Mouse (Mus musculus) hindlimb bud, embryonic 11.5 days (tissue): ENCODE data around the gene Cdiptos.

Source experiments
- DNase-seq: peaks from one replicate; pipeline ENCODE4 v3.0.0-alpha.2; 2012; ENCODE audit warnings: low read depth, low spot score; ENCODE audit errors: extremely low spot score

Gene Cdiptos

DNA sequence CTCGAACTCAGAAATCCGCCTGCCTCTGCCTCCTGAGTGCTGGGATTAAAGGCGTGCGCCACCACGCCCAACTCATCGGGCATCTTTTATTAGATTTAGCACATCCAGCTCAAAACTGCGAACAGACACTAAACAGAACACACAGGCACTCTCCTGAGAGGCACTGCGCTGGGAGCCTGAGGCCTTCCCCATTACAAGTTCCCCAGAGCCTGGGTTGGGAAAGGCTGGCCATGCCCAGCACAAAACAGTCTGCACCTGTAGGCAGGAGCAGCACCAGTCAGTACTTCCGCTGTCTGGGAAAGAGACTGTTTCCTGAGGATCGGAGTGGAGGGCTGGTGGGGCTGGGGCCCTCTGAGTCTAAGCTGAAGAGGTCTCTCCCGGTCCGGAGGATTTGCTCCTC is 39.1 kb upstream of the Cdiptos start:
- no peak for DNase-seq

DNA sequence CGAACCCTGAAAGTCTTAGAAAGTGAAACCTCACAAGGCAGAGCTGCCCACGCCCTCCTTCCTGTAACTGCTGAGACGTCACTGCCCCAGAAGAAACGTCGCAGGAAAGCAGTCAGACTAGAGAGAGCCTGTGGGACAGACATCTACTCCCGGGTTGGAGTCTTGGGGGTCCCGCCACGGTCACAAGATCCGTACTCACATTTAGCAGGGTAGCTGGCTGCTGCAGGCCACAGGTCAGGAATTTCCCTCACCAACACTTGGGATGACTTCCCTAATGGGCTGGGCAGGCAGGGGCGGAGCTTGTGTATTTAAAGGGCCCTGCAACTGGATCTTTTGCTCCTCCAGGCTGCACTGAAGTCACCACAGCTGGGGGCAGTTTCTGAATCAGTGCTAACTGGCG is 38.4 kb upstream of the Cdiptos start, which contains the start of gene Mvp:
TSS of gene Mvp (minus strand) at position 302 of the 400 bp plus-strand sequence.
- no peak for DNase-seq

DNA sequence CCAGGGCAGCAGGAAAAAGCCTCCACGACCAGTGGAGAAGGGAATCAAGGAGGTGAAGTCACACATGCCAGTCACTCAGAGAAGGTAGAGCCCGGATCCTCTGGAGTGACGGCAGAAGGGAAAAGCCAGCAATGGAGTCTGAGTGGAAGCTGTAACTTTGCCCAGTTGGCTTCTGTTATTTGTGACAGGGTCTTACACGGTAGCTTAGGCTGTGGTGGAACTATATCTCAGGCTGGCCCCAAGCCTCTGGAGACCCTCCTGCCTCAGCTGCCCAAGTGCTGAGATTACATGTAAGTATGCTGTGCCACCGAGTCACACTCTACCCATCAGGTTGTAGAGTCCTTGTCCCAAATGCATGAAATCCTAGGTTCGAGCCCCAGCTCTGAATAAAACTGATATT is 37.5 kb upstream of the Cdiptos start:
- DNase-seq: no peak

DNA sequence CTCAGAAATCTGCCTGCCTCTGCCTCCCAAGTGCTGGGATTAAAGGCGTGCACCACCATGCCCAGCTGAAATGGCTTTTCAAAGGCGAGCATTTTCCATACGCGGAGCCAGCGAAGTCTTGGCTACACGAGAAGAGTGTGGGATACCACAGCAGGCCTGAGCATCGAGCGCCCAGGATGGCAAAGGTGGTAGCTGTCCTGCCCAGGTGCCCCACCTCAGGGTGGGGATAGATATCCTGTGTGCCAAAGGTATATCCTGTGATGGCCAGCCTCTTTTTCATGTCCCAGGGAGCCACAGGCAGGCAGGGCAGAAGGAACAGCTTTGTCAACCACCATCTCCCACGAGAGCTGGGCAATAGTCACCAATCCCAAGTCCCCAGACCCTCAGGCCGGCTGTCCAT is 36.9 kb upstream of the Cdiptos start:
- no peak for DNase-seq

DNA sequence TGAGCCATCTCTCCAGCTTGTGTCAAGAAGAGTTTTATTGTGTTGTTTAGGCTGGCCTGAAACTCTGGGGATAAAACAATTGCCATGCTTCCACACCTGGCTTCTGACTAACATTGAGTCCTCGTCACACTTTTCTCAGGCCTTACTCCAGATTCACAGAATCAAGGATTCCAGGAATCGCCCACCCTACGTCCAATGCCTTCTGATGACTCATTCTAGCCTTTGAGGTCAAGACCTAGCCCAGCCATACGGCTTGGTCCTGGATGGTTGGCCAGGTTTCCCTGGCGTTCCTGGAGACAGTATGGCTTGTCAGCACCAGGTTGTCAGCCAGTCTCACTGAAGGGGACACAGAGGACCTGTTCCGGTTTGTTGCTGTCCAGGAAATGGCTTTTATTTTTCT is 36.5 kb upstream of the Cdiptos start:
- DNase-seq: no peak

DNA sequence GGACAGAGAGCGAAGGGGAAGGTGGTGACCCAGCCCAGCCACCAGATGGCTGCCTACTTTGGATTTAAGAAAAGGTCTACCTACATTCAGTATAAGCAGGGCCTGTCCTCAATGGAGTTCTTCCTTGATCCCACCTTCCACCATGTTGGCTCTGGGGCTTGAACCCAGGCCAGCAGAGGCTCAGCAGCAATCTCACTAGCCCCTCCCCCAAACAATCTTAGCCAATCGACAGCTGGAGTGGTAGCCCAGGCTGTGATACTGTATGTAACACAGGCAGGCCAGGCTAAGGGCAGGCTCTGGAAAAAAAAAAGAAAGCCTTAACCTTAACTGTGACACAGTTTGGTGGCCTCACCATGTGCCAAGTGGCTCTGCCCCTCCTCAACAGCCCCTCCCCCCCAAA is 35.8 kb upstream of the Cdiptos start:
- DNase-seq: no peak

DNA sequence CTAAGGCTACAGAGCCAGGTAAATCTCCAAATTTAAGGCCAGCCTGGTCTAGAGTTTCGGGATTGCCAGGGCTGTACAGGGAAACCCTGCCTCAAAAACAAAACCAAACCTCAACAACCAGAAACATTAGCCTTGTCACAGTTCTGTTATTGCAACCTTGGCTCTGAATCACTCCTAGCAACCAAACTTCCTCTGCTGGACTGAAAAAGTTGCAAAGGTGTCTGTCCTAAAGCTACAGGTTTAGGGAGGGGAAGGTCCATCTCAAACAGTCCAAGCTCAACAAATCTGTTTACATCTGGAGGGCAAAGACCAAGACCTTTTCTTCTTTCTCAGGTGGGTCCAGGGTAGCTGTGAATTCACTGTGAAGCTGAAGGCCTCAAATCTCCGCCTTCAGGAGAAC is 35.2 kb upstream of the Cdiptos start:
- no peak for DNase-seq

DNA sequence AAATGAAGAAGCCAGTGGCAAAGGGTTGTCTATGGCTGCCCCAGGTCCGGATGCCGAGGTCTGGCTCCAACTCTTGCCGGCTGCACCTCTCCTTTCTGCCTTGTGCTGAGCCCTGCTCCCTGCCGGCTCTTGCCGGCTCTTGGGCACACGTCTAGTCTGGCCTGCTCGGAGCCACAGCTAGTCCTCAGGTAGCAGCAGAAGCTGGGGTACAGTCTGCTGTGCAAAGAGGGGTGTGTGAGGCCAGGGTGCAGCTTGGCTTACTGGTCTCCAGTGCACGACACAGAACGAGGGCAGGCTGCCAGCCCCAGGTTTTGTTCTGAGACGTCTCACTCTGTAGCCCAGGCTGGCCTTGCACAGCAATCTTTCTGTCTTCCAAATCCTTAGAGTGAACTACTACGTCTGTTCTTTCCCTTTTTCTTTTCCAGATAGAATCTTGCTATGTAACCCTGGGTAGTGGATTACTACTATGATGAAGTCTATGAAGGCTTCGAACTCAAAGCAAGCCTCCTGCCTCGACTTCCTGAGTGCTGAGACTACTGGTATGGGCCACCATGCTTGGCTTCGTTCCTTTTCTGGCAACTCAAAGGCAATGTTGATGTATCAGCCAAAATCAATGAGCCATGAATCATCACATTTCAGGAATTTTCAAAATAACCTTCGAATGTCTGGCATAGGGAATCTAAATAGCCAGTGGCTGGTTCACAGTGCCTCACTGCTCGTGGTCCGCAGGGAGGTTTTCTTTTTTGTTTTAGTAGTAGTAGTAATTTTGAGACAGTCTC is 33.6 kb upstream of the Cdiptos start:
- DNase-seq: no peak

DNA sequence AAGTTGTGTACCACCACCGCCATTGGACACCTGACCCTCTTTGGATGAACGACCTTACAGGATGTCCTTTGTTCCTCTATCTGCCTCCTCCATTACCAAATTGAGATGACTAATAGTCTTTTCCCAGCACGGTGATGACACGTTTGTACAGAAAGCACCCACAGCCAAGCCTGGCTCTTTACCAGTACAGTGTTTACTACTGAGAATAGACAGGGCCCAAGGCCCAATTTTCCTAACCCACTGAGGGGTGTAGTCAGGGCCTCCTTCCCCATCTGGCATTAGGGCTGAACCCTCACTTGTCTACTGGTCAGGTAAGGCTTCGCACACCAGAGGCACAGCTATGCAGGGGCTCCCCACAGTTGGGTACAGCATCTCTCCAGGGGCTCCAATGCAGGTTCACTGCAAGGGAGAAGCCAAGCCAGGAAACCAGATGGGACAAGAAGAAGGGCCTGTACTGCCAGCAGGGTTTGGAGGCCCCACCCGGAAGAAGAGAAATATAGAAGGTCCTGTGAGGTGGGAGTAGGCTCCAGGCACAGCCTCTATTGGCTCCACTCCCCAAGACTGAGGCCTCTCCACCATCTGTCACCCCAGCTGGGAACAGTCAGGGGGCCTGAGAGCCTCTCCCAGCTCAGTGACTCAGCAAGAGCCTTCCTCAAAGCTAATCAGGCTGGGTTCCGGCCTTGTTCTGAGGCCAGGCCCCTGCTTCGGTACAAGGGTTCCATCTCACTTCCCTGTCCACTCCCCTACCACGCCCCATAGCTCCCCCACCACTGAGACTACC is 32.5 kb upstream of the Cdiptos start:
- DNase-seq: no peak

DNA sequence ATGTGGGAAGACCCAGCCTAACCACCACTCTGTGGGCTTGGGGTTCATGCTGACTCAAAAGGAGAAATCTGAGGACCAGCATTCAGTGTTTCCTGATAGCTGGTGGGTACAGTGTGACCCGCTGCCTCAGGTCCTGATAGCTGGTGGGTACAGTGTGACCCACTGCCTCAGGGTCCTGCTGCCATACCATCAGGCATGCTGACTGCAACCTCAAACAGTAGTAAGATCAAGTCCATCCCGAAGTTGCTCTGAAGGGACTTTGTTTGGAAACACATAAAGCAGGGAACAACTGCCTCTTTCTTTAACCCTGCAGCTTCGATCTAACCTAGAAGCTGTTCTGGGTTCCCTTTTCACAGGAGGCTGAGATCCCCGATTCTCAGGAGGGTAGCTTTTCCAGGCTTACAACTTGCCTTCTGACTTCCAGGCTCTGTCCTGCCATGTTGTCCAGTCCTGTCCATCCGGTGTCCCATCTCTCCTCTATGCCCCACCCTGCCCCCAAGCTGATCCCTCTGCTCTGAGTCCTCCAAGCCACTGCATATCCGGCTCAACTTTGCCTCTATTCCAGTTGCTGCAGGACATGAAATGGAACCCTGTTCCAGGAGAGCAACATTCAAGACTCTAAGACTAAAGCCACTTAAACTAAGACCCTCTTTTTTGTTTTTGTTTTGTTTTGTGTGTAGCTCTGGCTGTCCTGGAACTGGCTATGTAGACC is 31.6 kb upstream of the Cdiptos start:
- no peak for DNase-seq

DNA sequence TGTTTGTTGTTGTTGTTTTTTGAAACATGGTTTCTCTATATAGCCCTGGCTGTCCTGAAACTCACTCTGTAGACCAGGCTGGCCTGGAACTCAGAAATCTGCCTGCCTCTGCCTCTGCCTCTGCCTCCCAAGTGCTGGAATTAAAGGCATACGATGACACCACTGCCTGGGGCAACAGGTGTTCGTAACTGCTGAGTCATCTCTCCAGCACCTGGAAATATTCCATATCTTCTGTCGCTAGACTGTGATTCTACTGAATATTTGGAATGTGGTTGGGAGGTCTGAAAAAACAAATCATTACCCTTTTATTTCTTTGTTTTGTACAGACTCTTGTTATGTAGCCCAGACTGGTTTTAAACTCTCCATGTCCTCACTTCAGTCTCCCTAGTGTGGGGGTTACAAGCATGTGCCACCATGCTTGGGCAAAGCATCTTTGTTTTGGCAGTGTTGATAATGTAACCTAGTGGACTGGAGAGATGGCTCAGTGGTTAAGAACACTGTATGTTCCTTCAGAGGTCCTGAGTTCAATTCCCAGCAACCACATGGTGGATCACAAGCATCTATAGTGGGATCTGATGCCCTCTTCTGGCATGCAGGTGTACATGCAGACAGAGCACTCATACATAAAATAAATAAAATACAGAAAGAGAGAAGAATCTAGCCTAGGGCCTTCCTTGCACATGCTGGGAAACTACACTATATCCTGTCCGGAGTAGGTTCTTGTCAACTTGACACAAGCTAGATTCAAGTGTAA is 28.4 kb upstream of the Cdiptos start:
- DNase-seq: no peak

DNA sequence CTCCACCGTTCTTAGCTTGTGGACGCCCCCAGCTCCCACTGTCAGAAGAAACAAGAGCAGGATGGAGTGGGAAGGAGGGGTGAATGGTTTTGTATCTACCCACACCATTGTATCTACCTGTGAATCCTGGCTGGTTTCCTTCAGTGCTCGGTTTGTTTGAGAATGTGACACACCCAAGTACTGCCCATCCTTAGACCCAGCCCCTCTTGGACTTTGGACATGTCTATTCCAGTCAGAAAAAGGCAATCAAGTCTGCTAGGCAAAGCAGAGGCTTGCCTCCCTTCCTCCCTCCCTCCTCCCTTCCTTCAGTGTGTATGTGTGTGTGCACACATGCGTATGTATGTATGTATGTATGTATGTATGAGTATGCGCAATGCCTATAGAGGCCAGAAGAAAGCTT is 27.7 kb upstream of the Cdiptos start:
- DNase-seq: no peak

DNA sequence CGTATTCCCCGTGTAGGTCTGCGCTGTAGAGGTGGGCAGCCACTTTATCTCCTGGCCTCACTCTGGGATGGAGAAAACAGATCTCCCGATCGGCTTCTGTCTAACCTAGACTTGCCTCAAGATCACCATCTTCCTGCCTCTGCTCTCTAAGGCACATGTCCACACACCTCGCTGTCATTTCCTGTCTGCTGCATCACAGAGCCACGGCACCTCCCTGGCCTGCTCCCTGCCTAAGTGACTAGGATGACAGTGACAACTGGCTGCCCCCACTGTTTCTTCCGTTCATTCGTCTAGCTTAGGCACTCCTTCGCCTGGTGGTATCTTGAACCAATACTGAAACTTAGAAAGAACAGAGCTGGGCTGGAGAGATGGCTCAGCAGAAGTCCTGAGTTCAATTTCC is 23.7 kb upstream of the Cdiptos start:
- no peak for DNase-seq

DNA sequence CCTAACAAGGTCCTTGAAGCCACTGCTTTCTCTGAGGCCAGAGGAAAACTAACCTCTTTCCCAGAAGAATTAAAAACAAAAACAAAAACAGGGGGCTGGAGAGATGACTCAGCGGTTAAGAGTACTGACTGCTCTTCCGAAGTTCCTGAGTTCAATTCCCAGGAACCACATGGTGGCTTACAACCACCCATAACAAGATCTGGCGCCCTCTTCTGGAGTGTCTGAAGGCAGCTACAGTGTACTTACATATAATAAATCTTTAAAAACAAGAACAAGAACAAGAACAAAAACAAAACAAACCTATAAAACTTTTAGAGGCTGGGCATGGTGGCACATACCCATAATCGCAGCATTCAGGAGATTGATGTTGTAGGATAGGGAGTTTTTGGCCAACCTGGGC is 20.6 kb upstream of the Cdiptos start:
- no peak for DNase-seq

DNA sequence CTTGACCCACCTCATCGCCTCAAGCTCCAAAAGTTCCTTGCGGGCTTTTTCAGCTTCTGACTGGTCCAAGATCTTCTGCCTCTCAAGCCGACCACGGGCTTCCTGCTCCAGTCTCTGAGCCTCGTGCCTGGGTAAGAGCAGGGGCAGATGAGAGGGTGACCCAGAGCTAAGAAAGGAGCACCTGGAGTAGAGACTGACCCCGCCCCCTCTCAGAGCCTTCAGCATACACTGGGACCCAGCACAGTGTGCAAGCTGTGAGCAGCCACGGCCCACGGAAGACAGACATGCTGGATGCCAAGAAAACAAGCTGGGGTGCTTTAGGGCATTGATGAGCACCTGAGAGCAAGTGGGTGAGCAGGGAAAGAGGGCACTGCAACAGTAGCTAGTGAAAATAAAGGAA is 12.9 kb upstream of the Cdiptos start:
- no peak for DNase-seq

DNA sequence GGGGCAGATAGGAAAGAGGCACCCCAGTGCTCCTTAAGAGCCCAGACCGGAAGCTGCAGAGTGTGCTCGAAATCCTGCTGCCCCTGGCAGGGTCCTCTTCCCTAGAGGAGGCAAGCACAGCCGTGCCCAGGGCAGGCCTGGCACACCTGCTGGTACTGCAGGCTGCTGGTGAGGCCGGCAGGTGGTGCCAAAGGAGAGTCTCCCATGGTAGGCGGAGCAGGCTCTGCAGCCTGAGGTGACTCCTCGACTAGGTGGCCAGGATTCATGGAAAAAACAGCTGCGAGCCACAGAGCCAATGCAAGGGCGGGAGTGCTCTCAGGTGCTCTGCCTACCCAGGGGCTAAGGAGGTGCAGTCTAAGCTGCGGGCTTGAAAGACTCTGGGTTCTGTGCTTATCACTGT is 10.4 kb upstream of the Cdiptos start:
- no peak for DNase-seq

DNA sequence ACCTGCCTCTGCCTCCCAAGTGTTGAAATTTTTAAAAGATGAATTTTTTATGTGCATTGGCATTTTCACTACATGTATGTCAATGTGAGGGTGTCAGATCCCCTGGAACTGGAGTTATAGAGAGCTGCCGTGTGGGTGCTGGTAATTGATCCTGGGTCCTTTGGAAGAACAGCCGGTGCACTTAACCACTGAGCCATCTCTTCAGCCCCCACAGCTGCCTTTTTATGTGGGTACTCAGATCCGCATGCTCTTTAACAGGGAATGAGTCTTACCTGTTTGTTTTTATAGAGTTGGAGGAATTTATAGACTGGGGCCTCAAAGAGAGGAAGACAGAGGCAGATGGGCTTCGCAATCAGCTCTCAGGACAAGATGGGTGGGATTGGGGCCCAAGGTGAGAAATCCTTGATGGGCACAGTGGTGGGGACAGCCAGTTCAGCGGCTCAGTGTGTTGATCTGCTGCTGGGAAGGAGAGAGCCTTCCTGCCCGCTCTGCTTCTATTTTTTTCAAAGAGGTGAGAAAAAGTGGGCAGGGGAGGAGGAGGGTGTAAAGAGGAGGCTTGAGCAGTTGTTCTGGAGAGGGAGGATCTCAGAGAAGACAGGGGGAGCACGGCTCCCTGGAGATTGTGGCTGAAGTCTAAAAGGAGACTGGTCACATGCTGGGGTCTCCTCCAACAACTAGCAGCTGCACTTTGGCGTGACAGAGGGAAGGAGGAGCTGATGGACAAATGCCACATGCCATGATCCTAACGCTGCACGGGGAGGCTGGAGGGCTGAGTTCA is 9.0 kb upstream of the Cdiptos start:
- no peak for DNase-seq

DNA sequence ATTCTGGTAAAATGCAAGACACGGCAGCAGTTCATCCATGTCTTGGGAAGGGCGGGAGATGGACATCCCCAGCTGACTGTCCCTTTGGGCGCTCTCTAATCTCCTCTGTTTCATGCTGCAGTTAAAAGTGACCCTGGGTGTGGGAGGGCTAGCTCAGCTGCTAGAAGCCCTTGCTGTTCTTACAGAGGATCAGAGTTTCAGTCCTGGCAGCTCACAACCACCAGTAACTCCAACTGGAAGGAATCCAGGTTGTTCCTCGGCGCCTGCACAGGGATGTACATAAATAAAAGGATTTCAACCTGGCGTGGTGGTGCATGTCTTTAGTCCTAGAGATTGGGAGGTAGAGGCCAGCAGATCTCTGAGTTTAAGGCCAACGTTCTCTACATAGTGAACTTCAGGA is 7.2 kb upstream of the Cdiptos start:
- DNase-seq: no peak

DNA sequence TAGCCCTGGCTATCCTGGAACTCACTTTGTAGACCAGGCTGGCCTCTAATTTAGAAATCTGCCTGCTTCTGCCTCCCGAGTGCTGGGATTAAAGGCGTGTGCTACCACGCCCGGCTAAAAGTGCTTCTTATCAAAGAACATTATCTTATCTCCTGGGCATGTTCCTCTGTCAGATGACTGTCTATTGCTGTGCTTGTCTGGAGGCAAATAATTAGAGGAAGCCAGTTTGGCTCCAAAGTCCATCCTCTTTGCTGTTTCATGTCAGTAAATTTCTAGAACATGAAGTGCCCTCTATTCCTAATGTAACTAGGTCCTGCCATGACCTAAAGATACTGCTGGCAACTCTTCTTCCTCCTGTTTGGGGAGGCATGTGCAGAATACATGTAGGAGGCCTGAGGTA is 6.2 kb upstream of the Cdiptos start:
- DNase-seq: no peak

DNA sequence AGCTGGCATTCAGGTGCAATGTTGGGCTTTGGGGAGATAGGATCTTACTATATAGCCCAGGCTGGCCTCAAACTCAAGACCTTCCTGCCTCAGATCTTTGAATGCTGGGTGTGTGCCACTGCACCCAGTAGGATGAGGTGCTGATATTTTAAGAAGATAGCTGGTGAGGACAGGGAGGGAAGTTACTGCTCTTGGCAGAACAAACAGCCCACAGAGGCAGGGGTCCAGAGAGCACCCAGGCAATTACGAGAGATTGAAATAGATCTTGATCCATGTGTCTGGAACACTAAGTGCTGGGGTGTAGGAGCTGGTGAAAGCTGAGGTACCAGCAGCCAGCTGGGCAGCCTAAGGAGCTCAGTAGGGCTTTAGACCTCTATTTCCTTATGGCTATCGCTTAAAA is 5.7 kb upstream of the Cdiptos start:
- no peak for DNase-seq
